Mouse (Mus musculus): ENCODE results near the gene Zc3h7b.
A peak's percentile ranks its signal among the peaks of the same experiment; 100 is the strongest.

DNA sequence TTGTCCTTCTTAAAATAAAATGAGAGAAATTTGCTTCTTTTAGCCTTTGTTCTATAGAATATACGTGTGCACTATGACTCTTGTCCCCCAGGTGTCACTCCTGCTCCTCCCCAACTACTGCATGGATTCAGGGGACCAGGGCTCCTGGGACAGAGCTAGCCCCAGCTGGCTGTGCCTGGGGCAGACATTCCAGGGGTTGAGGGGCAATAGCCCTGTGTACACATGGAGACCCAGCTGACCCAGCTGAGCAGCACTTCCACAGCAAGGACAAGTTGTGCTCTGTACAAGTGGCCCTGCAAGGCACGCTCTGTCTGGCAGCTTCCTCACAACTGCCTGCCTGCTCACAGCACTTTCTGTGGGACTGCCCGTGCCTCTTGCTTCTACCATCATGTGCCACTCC is 51.4 kb downstream of the Zc3h7b start:
- TF ChIP-seq POLR2A (IDR thresholded peaks at IDR 0.05; ENCODE audit: insufficient read depth, low read depth, low read length) (peak; percentile 36; the same call in 1 of the 2 replicates), CTCF (IDR thresholded peaks at IDR 0.05) (peak; percentile 76), EP300 (IDR thresholded peaks at IDR 0.05; ENCODE audit: insufficient read depth, low read depth, low read length) (peak; percentile 92)

Measured in heart, adult 2 months (tissue).